Mouse (Mus musculus): ENCODE results near the gene Zfp454.

GRCm38 (mm10) chr11:50914461-50914860, 27.0 kb upstream of the Zfp454 start:
- no peak for TF ChIP-seq ZC3H11A (IDR thresholded peaks at IDR 0.05; ENCODE audit: low read depth, low read length)
- TF ChIP-seq CTCF (IDR thresholded peaks at IDR 0.05 in 2 of 3, conservative IDR thresholded peaks at IDR 0.05 in 1 of 3; ENCODE audit: control insufficient read depth in 1 of 3, insufficient read depth in 1 of 3, low read depth in 2 of 3, low read length in 3 of 3, poor library complexity in 1 of 3, severe bottlenecking in 1 of 3) = no peak
- TF ChIP-seq GATA1 (IDR thresholded peaks at IDR 0.05; ENCODE audit: low read depth, low read length) = no peak
- TF ChIP-seq EP300 (IDR thresholded peaks at IDR 0.05; ENCODE audit: low read depth in 1 of 2, low read length in 2 of 2) = no peak
- TF ChIP-seq ELF1 (IDR thresholded peaks at IDR 0.05; ENCODE audit: low read depth, low read length) = no peak
- TF ChIP-seq GABPA (IDR thresholded peaks at IDR 0.05; ENCODE audit: low read depth, low read length) = no peak
- TF ChIP-seq MAFK (IDR thresholded peaks at IDR 0.05; ENCODE audit: borderline replicate concordance, low read depth, low read length) = no peak

Measured in MEL (cell line).